Mouse (Mus musculus) stomach, embryonic 14.5 days (tissue): ENCODE data around the gene Gm40460. TPM values are rescaled to one million over a fixed set of nuclear protein-coding genes. Genes with fewer than 3 reads are reported as not detected.
"Not testable (repeated sequence)": the region's sequence is repeated elsewhere in the genome, so short reads cannot be mapped to it uniquely, and the experiment has no call there.

Experiments used
- ATAC-seq: fragments of 200-750 bp; cut with Nextera tagmentation; 2 replicates; pipeline ENCODE4 v1.8.0; 2017; ENCODE audit warnings: low read depth, moderate TSS enrichment; ENCODE audit not compliant: insufficient number of reproducible peaks, insufficient read depth, low FRiP score
- H3K27ac ChIP-seq: fragments of 300-500 bp; sonication (generic); 2 replicates; pipeline ENCODE4 v1.5.1; 2014; ENCODE audit warnings: mild to moderate bottlenecking, low read length, moderate library complexity, mixed read lengths
- H3K27me3 ChIP-seq: fragments of 300-500 bp; sonication (generic); 2 replicates; pipeline ENCODE4 v1.6.1; 2014; ENCODE audit warnings: low read length, control low read depth, mixed read lengths; ENCODE audit not compliant: control insufficient read depth, insufficient read depth
- H3K36me3 ChIP-seq: fragments of 300-500 bp; sonication (generic); 2 replicates; pipeline ENCODE4 v1.6.1; 2014; ENCODE audit warnings: mild to moderate bottlenecking, control low read depth, low read length, moderate library complexity, mixed read lengths; ENCODE audit not compliant: control insufficient read depth, insufficient read depth
- H3K4me1 ChIP-seq: fragments of 300-500 bp; sonication (generic); 2 replicates; pipeline ENCODE4 v1.6.1; 2014; ENCODE audit warnings: low read length, control low read depth, mixed read lengths; ENCODE audit not compliant: control insufficient read depth, insufficient read depth
- H3K4me2 ChIP-seq: fragments of 300-500 bp; sonication (generic); replicated peaks from 2 replicates; pipeline ENCODE4 v1.6.1; 2014; ENCODE audit warnings: low read depth, low read length, control low read depth
- H3K4me3 ChIP-seq: fragments of 300-500 bp; sonication (generic); 2 replicates; pipeline ENCODE4 v1.5.1; 2014; ENCODE audit warnings: low read depth, low read length, control low read depth
- H3K9ac ChIP-seq: fragments of 300-500 bp; sonication (generic); replicated peaks from 2 replicates; pipeline ENCODE4 v1.6.1; 2014; ENCODE audit warnings: low read depth, mild to moderate bottlenecking, control low read depth, low read length, moderate library complexity, mixed read lengths
- H3K9me3 ChIP-seq: fragments of 300-500 bp; sonication (generic); 2 replicates; pipeline ENCODE4 v1.6.1; 2016; ENCODE audit warnings: low read depth, low read length, control low read depth; ENCODE audit not compliant: control insufficient read depth
- WGBS: fragments of 180-500 bp; shearing (Covaris S2); extraction: QIAGEN DNeasy Blood & Tissue Kit; methylation state at CpG from one replicate; pipeline ENCODE4 v1.1.7; 2014; 5-methylcytosine and 5-hydroxymethylcytosine counted together
- polyA plus RNA-seq: library from polyadenylated mRNA; unstranded; fragments of >200 nt; fragmentation: Nextera tagmentation; extraction: Ambion mirVana; gene quantifications from 2 replicates; pipeline ENCODE4 v1.2.1, GENCODE M21; 2014

The Gm40460 gene
- polyA plus RNA-seq, 1 experiment from 2014 or later: not detected

- not testable (repeated sequence) for H3K4me3 ChIP-seq, H3K4me1 ChIP-seq, H3K9me3 ChIP-seq, H3K27ac ChIP-seq, H3K36me3 ChIP-seq, H3K9ac ChIP-seq, H3K4me2 ChIP-seq, H3K27me3 ChIP-seq, ATAC-seq
Observed at GRCm38 (mm10) chr7:142274263-142274662, 33.4 kb upstream of the Gm40460 start, which contains the start of gene Gm4559. TSS of gene Gm4559 (minus strand) at chr7:142274363.

GRCm38 (mm10) chr7:142258254-142258653 is 17.4 kb upstream of the Gm40460 start, which contains the start of gene Gm2431:
TSS of gene Gm2431 (minus strand) at chr7:142258354.
- not testable (repeated sequence) for H3K27me3 ChIP-seq, H3K27ac ChIP-seq, H3K9ac ChIP-seq, H3K9me3 ChIP-seq, H3K4me2 ChIP-seq, ATAC-seq, H3K4me1 ChIP-seq, H3K4me3 ChIP-seq, H3K36me3 ChIP-seq
- WGBS: 29% methylated on average over 1 of the region's 1 CpGs

GRCm38 (mm10) chr7:142255517-142255916 is 14.6 kb upstream of the Gm40460 start:
- Histone ChIP-seq H3K27me3 (no peaks in the 10 kb centered on the region), H3K4me1 (no peaks in the 10 kb centered on the region), H3K4me2 (no peak overlapping the region), H3K4me3 (no peak overlapping the region), H3K9ac (no peak overlapping the region), H3K9me3 (no peaks in the 10 kb centered on the region), H3K27ac (no peak overlapping the region), H3K36me3 (no peaks in the 10 kb centered on the region)
- WGBS: 2% methylated on average over 2 of the region's 2 CpGs
- ATAC-seq: no peak

- Histone ChIP-seq H3K4me1 (no peaks in the 10 kb centered on the region), H3K4me3 (no peak overlapping the region), H3K9ac (no peak overlapping the region), H3K36me3 (no peaks in the 10 kb centered on the region), H3K27me3 (no peaks in the 10 kb centered on the region), H3K27ac (no peak overlapping the region), H3K4me2 (no peak overlapping the region), H3K9me3 (no peaks in the 10 kb centered on the region)
- ATAC-seq: no peak
- WGBS: 0% methylated on average over 1 of the region's 1 CpGs
Observed at GRCm38 (mm10) chr7:142249824-142250223, 8.9 kb upstream of the Gm40460 start.

GRCm38 (mm10) chr7:142231540-142231939 is 9.3 kb downstream of the Gm40460 start:
- no peak for ATAC-seq
- 18% methylated on average over 1 of the region's 1 CpGs for WGBS
- H3K27me3 ChIP-seq: no peaks in the 10 kb centered on the region
- H3K4me3 ChIP-seq: no peak overlapping the region
- no peak overlapping the region for H3K4me2 ChIP-seq
- H3K9ac ChIP-seq: no peak overlapping the region
- no peaks in the 10 kb centered on the region; the same call in 1 of the 2 replicates for H3K9me3 ChIP-seq
- no peak overlapping the region for H3K27ac ChIP-seq
- H3K36me3 ChIP-seq: no peaks in the 10 kb centered on the region
- H3K4me1 ChIP-seq: no peaks in the 10 kb centered on the region

- not testable (repeated sequence) for H3K9me3 ChIP-seq, H3K4me2 ChIP-seq, H3K27ac ChIP-seq, H3K27me3 ChIP-seq, H3K9ac ChIP-seq, ATAC-seq, H3K4me1 ChIP-seq, H3K36me3 ChIP-seq, H3K4me3 ChIP-seq
- WGBS: 58% methylated on average over 3 of the region's 3 CpGs
Observed at GRCm38 (mm10) chr7:142229871-142230270, 11.0 kb downstream of the Gm40460 start, which contains the start of gene Krtap5-5. TSS of gene Krtap5-5 (minus strand) at chr7:142229971.

- Histone ChIP-seq H3K9me3 (no peaks in the 10 kb centered on the region), H3K27ac (no peak overlapping the region), H3K27me3 (no peaks in the 10 kb centered on the region), H3K36me3 (no peaks in the 10 kb centered on the region), H3K4me1 (no peaks in the 10 kb centered on the region), H3K4me2 (no peak overlapping the region), H3K4me3 (no peak overlapping the region), H3K9ac (no peak overlapping the region)
- no peak for ATAC-seq
- WGBS: 24% methylated on average over 2 of the region's 2 CpGs
Observed at GRCm38 (mm10) chr7:142224518-142224917, 16.4 kb downstream of the Gm40460 start.

GRCm38 (mm10) chr7:142212136-142212535 is 28.7 kb downstream of the Gm40460 start:
- H3K27me3 ChIP-seq, H3K4me2 ChIP-seq, H3K9ac ChIP-seq, H3K4me1 ChIP-seq, H3K9me3 ChIP-seq, ATAC-seq, H3K36me3 ChIP-seq, H3K27ac ChIP-seq, H3K4me3 ChIP-seq: not testable (repeated sequence)
- 46% methylated on average over 1 of the region's 1 CpGs for WGBS

- Histone ChIP-seq H3K27me3 (no peaks in the 10 kb centered on the region), H3K9ac (no peak within 1 kb of the TSS), H3K4me1 (no peaks in the 10 kb centered on the region), H3K9me3 (no peaks in the 10 kb centered on the region), H3K4me2 (no peak within 1 kb of the TSS), H3K36me3 (no peaks in the 10 kb centered on the region), H3K27ac (no peak within 1 kb of the TSS), H3K4me3 (no peak within 1 kb of the TSS)
- WGBS: 71% methylated on average over 1 of the region's 1 CpGs
- no peak for ATAC-seq
Observed at GRCm38 (mm10) chr7:142211559-142211958, 29.3 kb downstream of the Gm40460 start, which contains the start of gene Gm7579. TSS of gene Gm7579 (plus strand) at chr7:142211859.
